21 mouse cellular contexts compared by ENCODE assay signal in genomic region chr11:60470743-60471142, GRCm38 (mm10). TPM values are rescaled to one million over a fixed set of nuclear protein-coding genes. Genes with fewer than 3 reads are reported as not detected.
DNase-seq lines count a peak whose midpoint lies in the region; TF ChIP-seq lines count a peak whose summit lies in the region.
"Had no signal": no experiment of that assay in that cellular context is flagged by ENCODE, and none has a peak within 500 bp of the region (broad histone marks: within the 10 kb centered on the region; RNA-seq: fewer than 3 reads in every experiment).

No protein-coding gene starts in this region.

- H3K4me3 ChIP-seq in ES-Bruce4 (ENCODE audit: low read depth, low read length) = no peak overlapping the region
- H3K4me3 ChIP-seq: embryonic facial prominence, embryonic 13.5 days; embryonic facial prominence, embryonic 15.5 days; erythroblast, embryonic 14.5 days; forebrain, embryonic 10.5 days; forebrain, embryonic 12.5 days had no signal

- no peak for TF ChIP-seq CTCF in ES-Bruce4 (IDR thresholded peaks at IDR 0.05; ENCODE audit: low read depth, low read length)

- no peak overlapping the region for H3K27ac ChIP-seq in ES-Bruce4 (ENCODE audit: insufficient read depth, low read length)
- H3K27ac ChIP-seq: embryonic facial prominence, embryonic 13.5 days; embryonic facial prominence, embryonic 15.5 days; forebrain, embryonic 10.5 days; forebrain, embryonic 12.5 days had no signal

- no peaks in the 10 kb centered on the region for H3K9me3 ChIP-seq in ES-Bruce4 (replicated peaks; ENCODE audit: control insufficient read depth, insufficient read depth, low read length, poor library complexity, severe bottlenecking)
- H3K9me3 ChIP-seq: embryonic facial prominence, embryonic 13.5 days; embryonic facial prominence, embryonic 15.5 days; forebrain, embryonic 10.5 days; forebrain, embryonic 12.5 days had no signal

- intact Hi-C loops in left cerebral cortex, postnatal 36 days (cut with DNase I) = no loop called here

- H3K36me3 ChIP-seq in ES-Bruce4 (ENCODE audit: control insufficient read depth, insufficient read depth, low read length, poor library complexity, severe bottlenecking) = no peaks in the 10 kb centered on the region

- DNase-seq in ES-CJ7 (ENCODE audit: low read depth, low spot score) = peak; percentile 60
- DNase-seq in ZHBTc4 (ENCODE audit: low read depth, low spot score) = peak; percentile 75
- no peak for DNase-seq in left cerebral cortex, postnatal 36 days (ENCODE audit: low spot score in 2 of 2)
- no peak for DNase-seq in lung, postnatal 10 days
- DNase-seq: adrenal gland, adult 2 months; adrenal gland, postnatal 10 days; adrenal gland, postnatal 25 days; cerebellum, adult 11 months; cerebellum, adult 18-20 months; cerebellum, adult 8-10 months; cerebellum, adult 9-11 months; cerebellum, postnatal 14 days; cerebellum, postnatal 36 days; embryo, embryonic 11 days had no signal

- no peak overlapping the region for H3K9ac ChIP-seq in ES-Bruce4 (ENCODE audit: low read depth, poor library complexity, severe bottlenecking)
- H3K9ac ChIP-seq: embryonic facial prominence, embryonic 13.5 days; embryonic facial prominence, embryonic 15.5 days; forebrain, embryonic 12.5 days had no signal

- no peaks in the 10 kb centered on the region for H3K27me3 ChIP-seq in ES-Bruce4 (ENCODE audit: control insufficient read depth, insufficient read depth, low read length, poor library complexity, severe bottlenecking)
- H3K27me3 ChIP-seq: embryonic facial prominence, embryonic 13.5 days; embryonic facial prominence, embryonic 15.5 days; forebrain, embryonic 12.5 days had no signal

- 0 out of 2 replicates have a peak, but pooled peaks have one; percentile 53 for TF ChIP-seq EP300 in ES-Bruce4 (IDR thresholded peaks at IDR 0.05; ENCODE audit: insufficient read depth, low read depth, low read length)

- H3K4me1 ChIP-seq in ES-Bruce4 (ENCODE audit: control insufficient read depth, insufficient read depth, low read length) = no peaks in the 10 kb centered on the region
- H3K4me1 ChIP-seq: embryonic facial prominence, embryonic 13.5 days; embryonic facial prominence, embryonic 15.5 days; forebrain, embryonic 10.5 days; forebrain, embryonic 12.5 days had no signal

- TF ChIP-seq POLR2A in ES-Bruce4 (IDR thresholded peaks at IDR 0.05; ENCODE audit: insufficient read depth, low read length) = no peak

RNA-seq across cellular contexts. Expression of gene Myo15, which starts 1.6 kb away (rescaled TPM):
- 0.37 and 0.65 TPM in 2 replicates for polyA plus RNA-seq in ES-Bruce4 (2011; ENCODE audit: insufficient read depth, insufficient read length, low read depth, missing spikeins)
- total RNA-seq in left cerebral cortex, postnatal 36 days (2021) = under 1 TPM; 0.11 to 0.12 TPM
- polyA plus RNA-seq: C2C12 had no signal

RNA-seq across cellular contexts. Expression of gene Drg2, which starts 16.4 kb away (rescaled TPM):
- 67.4 and 69.9 TPM in 2 replicates for polyA plus RNA-seq in ES-Bruce4 (2011; ENCODE audit: insufficient read depth, insufficient read length, low read depth, missing spikeins)
- 10 to 100 TPM; 74.9 to 77.6 TPM for total RNA-seq in left cerebral cortex, postnatal 36 days (2021)

RNA-seq across cellular contexts. Expression of gene Atpaf2, which starts 52.5 kb away (rescaled TPM):
- 22.1 and 28.2 TPM in 2 replicates for polyA plus RNA-seq in ES-Bruce4 (2011; ENCODE audit: insufficient read depth, insufficient read length, low read depth, missing spikeins)
- total RNA-seq in left cerebral cortex, postnatal 36 days (2021) = 10 to 100 TPM; 29.9 to 31.5 TPM

RNA-seq across cellular contexts. Expression of gene Gid4, which starts 53.8 kb away (rescaled TPM):
- 36.2 and 40.6 TPM in 2 replicates for polyA plus RNA-seq in ES-Bruce4 (2011; ENCODE audit: insufficient read depth, insufficient read length, low read depth, missing spikeins)
- 10 to 100 TPM; 52.1 to 54.8 TPM for total RNA-seq in left cerebral cortex, postnatal 36 days (2021)

Comparison
In these comparisons a context has a peak if more than half of its experiments do, and no peak if none do; other contexts are left out.
1. DNase-seq: peak in ES-CJ7 (single experiment) and ZHBTc4 (single experiment); none in left cerebral cortex, postnatal 36 days (0 of 2) and lung, postnatal 10 days (single experiment).